Comparison of ENCODE assay signal across 8 mouse cellular contexts in the genomic region with DNA sequence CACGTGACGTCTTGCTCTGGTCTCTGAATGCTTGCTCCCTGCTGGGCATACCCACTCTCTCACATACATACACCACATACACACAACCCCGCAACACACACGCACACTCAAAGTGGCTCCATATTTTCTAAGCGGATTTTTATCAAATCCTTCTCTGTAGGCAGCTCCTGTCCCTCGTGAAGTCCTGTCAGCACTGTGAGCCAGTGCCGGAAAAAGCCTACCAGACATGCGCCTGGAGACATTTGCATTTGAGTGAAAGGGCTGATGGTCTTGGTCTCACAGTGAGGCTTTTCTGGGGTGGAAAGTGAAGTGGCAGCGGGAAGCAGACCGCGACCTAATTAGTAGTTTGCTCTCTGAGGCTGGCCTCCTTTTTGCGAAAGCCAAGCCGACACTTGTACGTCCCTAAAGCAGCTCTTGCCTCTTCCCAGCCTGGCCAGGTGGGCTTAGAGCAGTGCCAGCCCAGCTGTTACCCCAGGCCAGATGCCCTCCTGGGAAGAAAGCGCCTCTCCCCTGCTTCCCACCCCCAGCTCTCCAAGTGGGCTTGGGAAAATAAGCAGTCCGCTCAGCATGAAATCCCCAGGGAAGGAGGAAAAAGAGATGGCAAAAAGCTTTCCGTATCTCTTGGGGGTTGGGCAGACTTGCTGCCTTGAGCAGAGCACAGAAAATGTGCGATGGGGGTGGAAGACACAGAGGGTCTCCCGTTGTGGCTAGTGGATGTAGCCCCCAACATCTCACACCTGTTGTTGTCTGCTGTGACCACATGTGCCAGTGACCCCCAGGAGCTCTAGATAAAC.
DNase-seq lines count a peak whose midpoint lies in the region; ATAC-seq and TF ChIP-seq lines count a peak whose summit lies in the region.

No protein-coding gene starts in this region.

- peak overlapping the region; percentile 51 for H3K4me2 ChIP-seq in liver, embryonic 11.5 days

- no peak for TF ChIP-seq CTCF in cortical plate, adult 2 months (IDR thresholded peaks at IDR 0.05; ENCODE audit: extremely low read depth, insufficient read depth, low read length)

- no peak overlapping the region for H3K9ac ChIP-seq in liver, embryonic 11.5 days (ENCODE audit: low read depth, low read length)

- no peaks in the 10 kb centered on the region; the same call in 1 of the 2 replicates for H3K27me3 ChIP-seq in liver, embryonic 11.5 days (replicated peaks; ENCODE audit: control insufficient read depth, insufficient read depth, low read length)

- 0 out of 2 replicates have a peak, but pooled peaks have one; percentile 39 for TF ChIP-seq POLR2A in cortical plate, adult 2 months (IDR thresholded peaks at IDR 0.05; ENCODE audit: extremely low read depth, insufficient read depth, low read length)

- H3K4me1 ChIP-seq in cortical plate, adult 2 months (ENCODE audit: control insufficient read depth, insufficient read depth, low read length): no peaks in the 10 kb centered on the region; the same call in 1 of the 2 replicates
- no peaks in the 10 kb centered on the region for H3K4me1 ChIP-seq in liver, embryonic 11.5 days (replicated peaks; ENCODE audit: control insufficient read depth, insufficient read depth, low read length)

- peak; percentile 36; the same call in 1 of the 2 replicates for ATAC-seq in cerebellum, adult (ENCODE audit: insufficient number of reproducible peaks, low FRiP score, low TSS enrichment)
- no peak for ATAC-seq in liver, embryonic 11.5 days (replicated peaks; ENCODE audit: low FRiP score)
- no peak for ATAC-seq in monocyte, adult 5-6 weeks (replicated peaks; ENCODE audit: insufficient number of reproducible peaks, low FRiP score, low TSS enrichment, poor library complexity, severe bottlenecking)

- DNase-seq in cerebellum, adult 11 months: no peak
- peak; percentile 13 for DNase-seq in heart, adult 8-10 months (ENCODE audit: low spot score)
- DNase-seq in kidney, postnatal 14 days: peak; percentile 10
- DNase-seq in liver, embryonic 11.5 days (ENCODE audit: low spot score): no peak
- DNase-seq in right cerebral cortex, adult 2 months (ENCODE audit: low spot score in 2 of 2): peak; percentile 35 to 50

- H3K9me3 ChIP-seq in liver, embryonic 11.5 days (ENCODE audit: control insufficient read depth, low read length): no peaks in the 10 kb centered on the region

- WGBS in liver, embryonic 11.5 days: 26% methylated on average over 19 of the region's 19 CpGs

- H3K36me3 ChIP-seq in liver, embryonic 11.5 days (ENCODE audit: control insufficient read depth, insufficient read depth, low read length): no peaks in the 10 kb centered on the region

- H3K27ac ChIP-seq in cortical plate, adult 2 months (ENCODE audit: insufficient read depth, low read length): no peak overlapping the region
- H3K27ac ChIP-seq in liver, embryonic 11.5 days (ENCODE audit: low read depth, low read length): 0 out of 2 replicates have a peak overlapping the region, but pooled peaks have one; percentile 13

- peak overlapping the region; percentile 21; the same call in 1 of the 2 replicates for H3K4me3 ChIP-seq in cortical plate, adult 2 months (ENCODE audit: insufficient read depth, low read length)
- H3K4me3 ChIP-seq in liver, embryonic 11.5 days (ENCODE audit: low read depth, low read length): no peak overlapping the region

Comparison
In these comparisons a context has a peak if more than half of its experiments do, and no peak if none do; other contexts are left out.
1. DNase-seq: peak in heart, adult 8-10 months (single experiment), kidney, postnatal 14 days (single experiment) and right cerebral cortex, adult 2 months (2 of 2); none in cerebellum, adult 11 months (single experiment) and liver, embryonic 11.5 days (single experiment).